Mouse (Mus musculus): Measurements from ENCODE around the gene Trmt11. TPM values are rescaled to one million over a fixed set of nuclear protein-coding genes. Genes with fewer than 3 reads are reported as not detected.
"Not testable (repeated sequence)": the region's sequence is repeated elsewhere in the genome, so short reads cannot be mapped to it uniquely, and the experiment has no call there.

Gene Trmt11
- polyA plus RNA-seq, 1 experiment, result 2.1 TPM

DNA sequence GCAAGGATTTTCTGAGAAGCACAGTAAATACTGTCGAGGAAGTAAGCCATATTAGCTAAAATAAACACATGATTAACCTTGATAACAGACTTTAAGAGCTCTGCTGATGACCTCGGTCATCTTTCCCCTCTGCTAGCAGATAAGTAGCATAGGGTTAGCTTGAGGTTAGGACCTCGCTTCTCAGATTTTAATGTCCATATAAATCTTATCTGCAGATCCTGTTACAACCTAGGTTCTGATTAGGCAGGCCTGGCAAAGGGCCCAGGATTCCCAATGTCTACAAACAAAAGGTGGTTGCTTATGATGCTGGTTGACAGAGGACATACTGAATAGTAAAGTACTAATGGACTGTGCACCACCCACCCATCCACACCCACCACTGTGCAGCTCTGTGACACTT, 83.8 kb downstream of the Trmt11 start:
- no peaks in the 10 kb centered on the region for H3K79me2 ChIP-seq (ENCODE audit: control insufficient read depth, insufficient read depth)
- H3ac ChIP-seq (ENCODE audit: control insufficient read depth, insufficient read length), result no peak overlapping the region
- H3K4me3 ChIP-seq, result no peak overlapping the region
- H3K4me2 ChIP-seq (ENCODE audit: low read depth), result no peak overlapping the region
- TF ChIP-seq MYOG (IDR thresholded peaks at IDR 0.05; ENCODE audit: control insufficient read depth in 1 of 3, insufficient read depth in 1 of 3, insufficient read length in 2 of 3, low read depth in 2 of 3) (no peak), TCF3 (IDR thresholded peaks at IDR 0.05; ENCODE audit: insufficient read length, low read depth) (no peak), CEBPB (IDR thresholded peaks at IDR 0.05; ENCODE audit: insufficient read depth, poor library complexity, severe bottlenecking) (no peak), TCF12 (IDR thresholded peaks at IDR 0.05; ENCODE audit: insufficient read depth, poor library complexity, severe bottlenecking) (no peak)
- no peaks in the 10 kb centered on the region for H3K36me3 ChIP-seq (ENCODE audit: control insufficient read depth, insufficient read depth)
- no peaks in the 10 kb centered on the region for H3K27me3 ChIP-seq (ENCODE audit: control insufficient read depth, insufficient read depth, insufficient read length)

DNA sequence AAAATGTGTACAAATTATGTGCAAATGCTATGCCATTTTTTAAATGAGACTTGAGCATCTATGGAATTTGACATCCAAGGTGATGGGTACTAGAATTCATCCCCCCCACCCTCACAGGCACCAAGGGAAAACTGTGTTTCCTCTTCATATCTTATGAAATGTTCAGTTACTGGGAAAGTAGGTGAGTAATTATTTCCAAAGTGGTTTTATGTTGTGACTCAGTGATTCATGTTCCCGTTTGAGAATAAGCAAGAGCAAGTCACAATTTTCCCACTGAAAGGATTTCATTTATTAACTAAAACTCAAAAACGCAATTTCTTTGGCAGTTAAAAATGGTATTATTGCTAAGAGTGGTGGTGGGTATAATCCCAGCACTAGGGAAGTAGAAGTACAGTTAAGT, 95.8 kb downstream of the Trmt11 start:
- no peak for TF ChIP-seq MAX (IDR thresholded peaks at IDR 0.05; ENCODE audit: low read depth)
- TF ChIP-seq TCF3 (IDR thresholded peaks at IDR 0.05; ENCODE audit: insufficient read length, low read depth), result no peak
- TF ChIP-seq E2F4 (IDR thresholded peaks at IDR 0.05; ENCODE audit: insufficient read depth), result no peak
- no peak for TF ChIP-seq TCF12 (IDR thresholded peaks at IDR 0.05; ENCODE audit: insufficient read depth, poor library complexity, severe bottlenecking)
- TF ChIP-seq POLR2A (IDR thresholded peaks at IDR 0.05; ENCODE audit: insufficient read length, low read depth), result no peak
- no peak overlapping the region for H3K4me3 ChIP-seq
- H3ac ChIP-seq (ENCODE audit: control insufficient read depth, insufficient read length), result no peak overlapping the region
- no peak overlapping the region for H3K4me2 ChIP-seq (ENCODE audit: low read depth)
- no peaks in the 10 kb centered on the region for H3K27me3 ChIP-seq (ENCODE audit: control insufficient read depth, insufficient read depth, insufficient read length)
- H3K36me3 ChIP-seq (ENCODE audit: control insufficient read depth, insufficient read depth), result no peaks in the 10 kb centered on the region
- no peaks in the 10 kb centered on the region for H3K79me2 ChIP-seq (ENCODE audit: control insufficient read depth, insufficient read depth)

DNA sequence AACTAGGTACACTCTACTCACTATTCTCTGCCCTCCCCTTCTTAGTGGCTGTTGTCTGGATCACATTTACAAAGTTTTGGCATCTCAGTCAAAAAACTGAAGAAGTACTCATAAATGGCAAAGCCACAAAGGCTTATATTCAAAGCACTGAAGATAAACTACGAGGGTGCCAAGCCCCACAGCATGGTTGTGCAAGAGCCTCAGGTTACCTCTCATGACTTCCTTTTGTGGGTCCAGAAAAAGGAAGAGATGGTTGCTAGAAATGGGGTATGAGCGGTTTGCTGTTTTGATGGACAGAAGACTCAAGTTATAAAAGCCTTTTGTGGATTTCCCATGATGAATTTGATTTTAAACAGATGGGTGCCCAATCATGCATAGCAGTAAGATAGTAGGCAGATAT, 97.4 kb downstream of the Trmt11 start:
- no peak overlapping the region for H3ac ChIP-seq (ENCODE audit: control insufficient read depth, insufficient read length)
- H3K4me3 ChIP-seq, result no peak overlapping the region
- no peak overlapping the region for H3K4me2 ChIP-seq (ENCODE audit: low read depth)
- H3K27me3 ChIP-seq (ENCODE audit: control insufficient read depth, insufficient read depth, insufficient read length), result no peaks in the 10 kb centered on the region
- no peaks in the 10 kb centered on the region for H3K79me2 ChIP-seq (ENCODE audit: control insufficient read depth, insufficient read depth)
- H3K36me3 ChIP-seq (ENCODE audit: control insufficient read depth, insufficient read depth), result no peaks in the 10 kb centered on the region
- TF ChIP-seq USF1 (IDR thresholded peaks at IDR 0.05; ENCODE audit: low read depth) (no peak), E2F4 (IDR thresholded peaks at IDR 0.05; ENCODE audit: insufficient read depth) (no peak), MYOG (IDR thresholded peaks at IDR 0.05; ENCODE audit: control insufficient read depth in 1 of 3, insufficient read depth in 1 of 3, insufficient read length in 2 of 3, low read depth in 2 of 3) (no peak), MYOD1 (IDR thresholded peaks at IDR 0.05; ENCODE audit: control insufficient read depth in 1 of 3, insufficient read length in 2 of 3, low read depth in 2 of 3) (no peak), TCF3 (IDR thresholded peaks at IDR 0.05; ENCODE audit: insufficient read length, low read depth) (no peak), TCF12 (IDR thresholded peaks at IDR 0.05; ENCODE audit: insufficient read depth, poor library complexity, severe bottlenecking) (no peak), MAX (IDR thresholded peaks at IDR 0.05; ENCODE audit: low read depth) (no peak), POLR2A (IDR thresholded peaks at IDR 0.05; ENCODE audit: insufficient read length, low read depth) (no peak), CEBPB (IDR thresholded peaks at IDR 0.05; ENCODE audit: insufficient read depth, poor library complexity, severe bottlenecking) (no peak), REST (IDR thresholded peaks at IDR 0.05; ENCODE audit: insufficient read depth, insufficient read length) (no peak), SRF (IDR thresholded peaks at IDR 0.05; ENCODE audit: control insufficient read depth, insufficient read length, low read depth) (no peak), POLR2AphosphoS2 (IDR thresholded peaks at IDR 0.05; ENCODE audit: insufficient read length, low read depth) (no peak)

DNA sequence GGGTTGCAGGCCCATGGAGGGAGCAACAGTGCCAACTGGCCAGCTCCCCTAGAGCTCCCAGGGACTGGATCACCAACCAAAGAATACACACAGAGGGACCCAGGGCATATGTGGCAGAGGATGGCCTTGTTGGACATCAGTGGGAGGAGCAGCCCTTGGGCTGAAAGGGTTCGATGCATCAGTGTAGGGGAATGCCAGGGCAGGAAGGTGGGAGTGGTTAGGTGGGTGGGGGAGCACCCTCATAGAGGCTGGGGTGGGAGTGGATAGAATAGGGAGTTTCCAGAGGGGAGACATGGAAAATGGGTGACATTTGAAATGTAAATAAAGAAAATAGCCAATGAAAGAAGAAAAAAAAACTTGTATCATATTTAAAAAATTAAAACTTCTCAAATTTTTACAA, 97.8 kb downstream of the Trmt11 start:
- H3K4me2 ChIP-seq (ENCODE audit: low read depth), result no peak overlapping the region
- no peaks in the 10 kb centered on the region for H3K27me3 ChIP-seq (ENCODE audit: control insufficient read depth, insufficient read depth, insufficient read length)
- H3ac ChIP-seq (ENCODE audit: control insufficient read depth, insufficient read length), result no peak overlapping the region
- no peak overlapping the region for H3K4me3 ChIP-seq
- no peaks in the 10 kb centered on the region for H3K79me2 ChIP-seq (ENCODE audit: control insufficient read depth, insufficient read depth)
- TF ChIP-seq SRF (IDR thresholded peaks at IDR 0.05; ENCODE audit: control insufficient read depth, insufficient read length, low read depth), result no peak
- no peak for TF ChIP-seq USF1 (IDR thresholded peaks at IDR 0.05; ENCODE audit: low read depth)
- no peak for TF ChIP-seq POLR2AphosphoS2 (IDR thresholded peaks at IDR 0.05; ENCODE audit: insufficient read length, low read depth)
- TF ChIP-seq POLR2A (IDR thresholded peaks at IDR 0.05; ENCODE audit: insufficient read length, low read depth), result no peak
- TF ChIP-seq TCF3 (IDR thresholded peaks at IDR 0.05; ENCODE audit: insufficient read length, low read depth), result no peak
- TF ChIP-seq MYOG (IDR thresholded peaks at IDR 0.05; ENCODE audit: control insufficient read depth in 1 of 3, insufficient read depth in 1 of 3, insufficient read length in 2 of 3, low read depth in 2 of 3), result no peak
- TF ChIP-seq MAX (IDR thresholded peaks at IDR 0.05; ENCODE audit: low read depth), result no peak
- no peak for TF ChIP-seq MYOD1 (IDR thresholded peaks at IDR 0.05; ENCODE audit: control insufficient read depth in 1 of 3, insufficient read length in 2 of 3, low read depth in 2 of 3)
- no peak for TF ChIP-seq REST (IDR thresholded peaks at IDR 0.05; ENCODE audit: insufficient read depth, insufficient read length)
- TF ChIP-seq CEBPB (IDR thresholded peaks at IDR 0.05; ENCODE audit: insufficient read depth, poor library complexity, severe bottlenecking), result no peak
- no peak for TF ChIP-seq E2F4 (IDR thresholded peaks at IDR 0.05; ENCODE audit: insufficient read depth)
- TF ChIP-seq TCF12 (IDR thresholded peaks at IDR 0.05; ENCODE audit: insufficient read depth, poor library complexity, severe bottlenecking), result no peak
- H3K36me3 ChIP-seq (ENCODE audit: control insufficient read depth, insufficient read depth), result no peaks in the 10 kb centered on the region

DNA sequence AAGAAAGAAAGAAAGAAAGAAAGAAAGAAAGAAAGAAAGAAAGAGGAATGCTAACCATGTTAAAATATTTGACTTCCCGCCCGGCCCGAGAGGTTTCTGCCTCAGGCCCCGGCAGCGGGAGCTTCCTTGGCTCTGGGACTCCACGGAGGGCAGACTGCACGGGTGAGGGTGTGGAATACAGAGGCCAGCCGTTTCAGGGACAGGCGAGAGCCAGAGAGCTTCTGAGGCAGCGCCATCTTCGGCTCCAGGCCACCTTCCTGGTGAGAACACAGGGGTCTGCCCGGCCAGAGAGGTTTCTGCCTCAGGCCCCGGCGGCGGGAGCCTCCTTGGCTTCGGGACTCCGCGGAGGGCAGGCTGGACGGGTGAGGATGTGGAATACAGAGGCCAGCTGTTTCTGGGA, 102.3 kb downstream of the Trmt11 start:
- H3K4me3 ChIP-seq; H3ac ChIP-seq (ENCODE audit: control insufficient read depth, insufficient read length); H3K27me3 ChIP-seq (ENCODE audit: control insufficient read depth, insufficient read depth, insufficient read length); H3K36me3 ChIP-seq (ENCODE audit: control insufficient read depth, insufficient read depth); H3K79me2 ChIP-seq (ENCODE audit: control insufficient read depth, insufficient read depth); H3K4me2 ChIP-seq (ENCODE audit: low read depth): not testable (repeated sequence)

Other genes starting within 250 kb of the Trmt11 start
- 12.1 TPM for gene Hint3, start 28.9 kb upstream of the Trmt11 start, polyA plus RNA-seq (2012; fragmentation: generic; extraction: Trizol)
- gene Ncoa7, start 202.6 kb upstream of the Trmt11 start, polyA plus RNA-seq (2012; fragmentation: generic; extraction: Trizol), result 2.7 TPM
- gene Hey2, start 242.1 kb upstream of the Trmt11 start, polyA plus RNA-seq (2012; fragmentation: generic; extraction: Trizol), result 0.02 TPM

All from myocyte (in vitro differentiated cells).